Mouse (Mus musculus) ES-E14 (cell line): ENCODE measurements at regions not wholly inside any gene's neighbourhood (a gene's known extent, or its start where the extent isn't known, plus 50 kb on each side); places are given as distances from the start of the nearest gene placed in this dataset.

Experiments
- CHD2 ChIP-seq: IDR thresholded peaks from 2 replicates; pipeline ENCODE4 v1.6.1; 2014; ENCODE audit warnings: mild to moderate bottlenecking, low read depth, low read length, inconsistent platforms
- HCFC1 ChIP-seq: IDR thresholded peaks from 2 replicates; pipeline ENCODE4 v1.6.1; 2012; ENCODE audit warnings: low read length, inconsistent platforms, borderline replicate concordance; ENCODE audit not compliant: insufficient read depth
- MAFK ChIP-seq: IDR thresholded peaks from 2 replicates; pipeline ENCODE4 v1.6.1; 2014; ENCODE audit warnings: mild to moderate bottlenecking, low read depth, low read length, inconsistent platforms; ENCODE audit not compliant: insufficient read depth
- ZC3H11A ChIP-seq: IDR thresholded peaks from 2 replicates; pipeline ENCODE4 v1.6.1; 2012; ENCODE audit warnings: low read depth, mild to moderate bottlenecking, inconsistent platforms, low read length, borderline replicate concordance
- ZNF384 ChIP-seq: IDR thresholded peaks from 2 replicates; pipeline ENCODE4 v1.6.1; 2012; ENCODE audit warnings: low read depth, low read length, inconsistent platforms

DNA sequence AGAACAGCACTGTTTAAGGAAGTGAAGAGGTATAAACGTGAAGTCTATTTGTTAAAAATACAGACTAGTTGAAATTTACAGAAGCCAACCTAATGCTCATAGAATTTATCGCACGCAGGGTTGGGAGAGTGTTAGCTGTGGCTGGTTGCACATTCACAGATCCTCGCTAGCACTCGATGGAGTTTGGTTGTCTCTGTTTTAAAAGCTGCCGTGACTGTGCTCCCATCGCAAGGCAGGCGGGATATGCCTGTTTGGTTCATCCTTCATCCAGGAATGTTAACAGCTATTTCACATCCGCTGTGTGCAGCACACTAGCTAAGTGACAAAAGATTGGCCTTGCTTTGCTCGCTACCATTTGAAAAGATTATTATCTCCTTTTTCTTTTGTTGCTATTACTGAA, 162.9 kb upstream of the Nr4a3 start:
- TF ChIP-seq HCFC1: no peak
- no peak for TF ChIP-seq ZNF384
- TF ChIP-seq CHD2: no peak
- no peak for TF ChIP-seq ZC3H11A
- no peak for TF ChIP-seq MAFK
